Mouse (Mus musculus) liver, embryonic 12.5 days (tissue): ENCODE results near the gene Adamts2. TPM values are rescaled to one million over a fixed set of nuclear protein-coding genes. Genes with fewer than 3 reads are reported as not detected.

Source experiments
- ATAC-seq: fragments of 200-750 bp; cut with Nextera tagmentation; 2 replicates; pipeline ENCODE4 v1.8.0; 2017; ENCODE audit warnings: moderate number of reproducible peaks, mild to moderate bottlenecking, moderate library complexity
- H3K27ac ChIP-seq: fragments of 300-500 bp; sonication (generic); 2 replicates; pipeline ENCODE4 v1.5.1; 2016; ENCODE audit warnings: mild to moderate bottlenecking
- H3K27me3 ChIP-seq: fragments of 300-500 bp; sonication (generic); replicated peaks from 2 replicates; pipeline ENCODE4 v1.6.1; 2016; ENCODE audit warnings: mild to moderate bottlenecking, moderate library complexity
- H3K36me3 ChIP-seq: fragments of 300-500 bp; sonication (generic); 2 replicates; pipeline ENCODE4 v1.6.1; 2016; ENCODE audit warnings: mild to moderate bottlenecking, moderate library complexity
- H3K4me1 ChIP-seq: fragments of 300-500 bp; sonication (generic); 2 replicates; pipeline ENCODE4 v1.6.1; 2016
- H3K4me2 ChIP-seq: fragments of 300-500 bp; sonication (generic); 2 replicates; pipeline ENCODE4 v1.6.1; 2016; ENCODE audit warnings: mild to moderate bottlenecking, moderate library complexity
- H3K4me3 ChIP-seq: fragments of 300-500 bp; sonication (generic); 2 replicates; pipeline ENCODE4 v1.5.1; 2016; ENCODE audit warnings: mild to moderate bottlenecking, moderate library complexity
- H3K9ac ChIP-seq: fragments of 300-500 bp; sonication (generic); 2 replicates; pipeline ENCODE4 v1.6.1; 2016; ENCODE audit warnings: mild to moderate bottlenecking, moderate library complexity
- H3K9me3 ChIP-seq: fragments of 300-500 bp; sonication (generic); replicated peaks from 2 replicates; pipeline ENCODE4 v1.6.1; 2016; ENCODE audit warnings: mild to moderate bottlenecking, moderate library complexity
- WGBS: fragments of 180-500 bp; shearing (Covaris S2); methylation state at CpG from one replicate; pipeline ENCODE4 v1.1.7; 2016; ENCODE audit not compliant: insufficient replicate concordance; 5-methylcytosine and 5-hydroxymethylcytosine counted together
- polyA plus RNA-seq: library from polyadenylated mRNA; unstranded; fragments of >200 nt; fragmentation: Nextera tagmentation; extraction: Ambion mirVana; gene quantifications from 2 replicates; pipeline ENCODE4 v1.2.1, GENCODE M21; 2016

Adamts2 gene
- polyA plus RNA-seq, 1 experiment from 2014 or later: 4.4 TPM

GRCm38 (mm10) chr11:50841023-50841735 lies 239.3 kb downstream of the Adamts2 start, which contains the start of gene Zfp879:
TSS of gene Zfp879 (minus strand) at chr11:50841552.
- Histone ChIP-seq H3K4me2 (peak within 1 kb of the TSS; percentile 71), H3K9ac (peak within 1 kb of the TSS; percentile 56), H3K36me3 (no peaks in the 10 kb centered on the region), H3K27me3 (peaks cover 3% of the 10 kb centered on the region; the same call in 1 of the 2 replicates), H3K4me3 (peak within 1 kb of the TSS; percentile 48), H3K9me3 (no peaks in the 10 kb centered on the region), H3K27ac (no peak within 1 kb of the TSS), H3K4me1 (no peaks in the 10 kb centered on the region)
- ATAC-seq: peak; percentile 79
- 29% methylated on average over 22 of the region's 22 CpGs for WGBS

GRCm38 (mm10) chr11:50845951-50846350 lies 244.1 kb downstream of the Adamts2 start:
- H3K4me1 ChIP-seq: 0 out of 2 replicates have a peak, but pooled peaks cover under 1% of the 10 kb centered on the region
- H3K4me3 ChIP-seq: no peak overlapping the region
- H3K27ac ChIP-seq: no peak overlapping the region
- H3K27me3 ChIP-seq: peaks cover 43% of the 10 kb centered on the region
- no peak overlapping the region for H3K4me2 ChIP-seq
- H3K9me3 ChIP-seq: no peaks in the 10 kb centered on the region
- WGBS: 76% methylated on average over 3 of the region's 3 CpGs
- no peak overlapping the region for H3K9ac ChIP-seq
- ATAC-seq: no peak
- H3K36me3 ChIP-seq: no peaks in the 10 kb centered on the region

GRCm38 (mm10) chr11:50847047-50847446 lies 245.2 kb downstream of the Adamts2 start:
- Histone ChIP-seq H3K9me3 (no peaks in the 10 kb centered on the region), H3K27me3 (peaks cover 54% of the 10 kb centered on the region), H3K9ac (no peak overlapping the region), H3K4me1 (0 out of 2 replicates have a peak, but pooled peaks cover 5% of the 10 kb centered on the region), H3K36me3 (no peaks in the 10 kb centered on the region), H3K4me2 (no peak overlapping the region), H3K4me3 (no peak overlapping the region), H3K27ac (no peak overlapping the region)
- ATAC-seq: no peak
- 60% methylated on average over 5 of the region's 5 CpGs for WGBS

- H3K9me3 ChIP-seq: no peaks in the 10 kb centered on the region
- no peaks in the 10 kb centered on the region for H3K36me3 ChIP-seq
- 28% methylated on average over 3 of the region's 3 CpGs for WGBS
- H3K9ac ChIP-seq: no peak overlapping the region
- no peak overlapping the region for H3K4me3 ChIP-seq
- 0 out of 2 replicates have a peak, but pooled peaks cover 5% of the 10 kb centered on the region for H3K4me1 ChIP-seq
- no peak overlapping the region for H3K27ac ChIP-seq
- peaks cover 67% of the 10 kb centered on the region for H3K27me3 ChIP-seq
- H3K4me2 ChIP-seq: no peak overlapping the region
- ATAC-seq: no peak
Measured at GRCm38 (mm10) chr11:50848520-50849137, 246.7 kb downstream of the Adamts2 start.

- no peak overlapping the region for H3K4me2 ChIP-seq
- WGBS: 2% methylated on average over 10 of the region's 10 CpGs
- no peak for ATAC-seq
- H3K27ac ChIP-seq: no peak overlapping the region
- H3K9me3 ChIP-seq: no peaks in the 10 kb centered on the region
- 0 out of 2 replicates have a peak, but pooled peaks cover 5% of the 10 kb centered on the region for H3K4me1 ChIP-seq
- peaks cover 67% of the 10 kb centered on the region for H3K27me3 ChIP-seq
- H3K36me3 ChIP-seq: no peaks in the 10 kb centered on the region
- H3K4me3 ChIP-seq: no peak overlapping the region
- no peak overlapping the region for H3K9ac ChIP-seq
Measured at GRCm38 (mm10) chr11:50849310-50849709, 247.4 kb downstream of the Adamts2 start.

- Histone ChIP-seq H3K27me3 (peaks cover 64% of the 10 kb centered on the region), H3K9ac (no peak within 1 kb of the TSS), H3K27ac (no peak within 1 kb of the TSS), H3K36me3 (no peaks in the 10 kb centered on the region), H3K4me1 (0 out of 2 replicates have a peak, but pooled peaks cover 5% of the 10 kb centered on the region), H3K4me3 (peak within 1 kb of the TSS; percentile 34), H3K4me2 (peak within 1 kb of the TSS; percentile 62), H3K9me3 (no peaks in the 10 kb centered on the region)
- 2% methylated on average over 11 of the region's 11 CpGs for WGBS
- ATAC-seq: no peak
Measured at GRCm38 (mm10) chr11:50850177-50850735, 248.4 kb downstream of the Adamts2 start, which contains the start of gene Grm6. TSS of gene Grm6 (plus strand) at chr11:50850685.

- no peak for ATAC-seq
- Histone ChIP-seq H3K36me3 (no peaks in the 10 kb centered on the region), H3K9ac (no peak overlapping the region), H3K27ac (no peak overlapping the region), H3K4me2 (peak overlapping the region; percentile 62), H3K4me3 (peak overlapping the region; percentile 34), H3K27me3 (peaks cover 64% of the 10 kb centered on the region), H3K4me1 (0 out of 2 replicates have a peak, but pooled peaks cover 5% of the 10 kb centered on the region), H3K9me3 (no peaks in the 10 kb centered on the region)
- 2% methylated on average over 68 of the region's 72 CpGs for WGBS
Measured at GRCm38 (mm10) chr11:50850989-50851601, 249.2 kb downstream of the Adamts2 start.

Other genes starting within 250 kb of the Adamts2 start
- 0.18 TPM in 1 of 2 replicates, not detected in the other for gene Cby3, start 247.6 kb upstream of the Adamts2 start, polyA plus RNA-seq
- 160 TPM in 2 replicates for gene Hnrnph1, start 225.1 kb upstream of the Adamts2 start, polyA plus RNA-seq
- gene Rufy1, start 171.0 kb upstream of the Adamts2 start, polyA plus RNA-seq: 12.0 and 12.8 TPM in 2 replicates
- 3.9 and 4.3 TPM in 2 replicates for gene Zfp354c, start 225.6 kb downstream of the Adamts2 start, polyA plus RNA-seq
- gene Zfp879, start 239.5 kb downstream of the Adamts2 start, polyA plus RNA-seq: 0.07 and 0.17 TPM in 2 replicates
- gene Grm6, start 248.6 kb downstream of the Adamts2 start, polyA plus RNA-seq: 0.06 TPM in 1 of 2 replicates, not detected in the other